8 mouse cellular contexts compared by ENCODE assay signal in the genomic region with DNA sequence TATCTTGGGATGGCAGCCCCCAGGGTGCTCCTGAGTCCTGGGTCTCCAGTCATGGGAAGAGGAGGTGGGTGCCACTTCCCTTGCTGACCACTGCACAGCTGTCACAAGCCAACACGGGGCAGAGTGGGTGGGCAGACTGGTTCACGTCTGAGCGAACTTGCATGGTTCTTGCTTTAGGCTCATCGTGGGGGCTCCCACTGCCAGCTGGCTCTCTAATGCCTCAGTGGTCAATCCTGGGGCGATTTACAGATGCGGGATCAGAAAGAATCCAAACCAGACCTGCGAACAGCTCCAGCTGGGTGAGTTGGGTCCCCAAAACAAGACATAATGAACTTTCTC. TPM values are rescaled to one million over a fixed set of nuclear protein-coding genes. Genes with fewer than 3 reads are reported as not detected.
A peak's percentile ranks its signal among the peaks of the same experiment; 100 is the strongest.
DNase-seq lines count a peak whose midpoint lies in the region; ATAC-seq lines count a peak whose summit lies in the region.

No protein-coding gene starts in this region.

- no peaks in the 10 kb centered on the region for H3K27me3 ChIP-seq in embryonic facial prominence, embryonic 11.5 days (ENCODE audit: control insufficient read depth, insufficient read depth, low read length)
- H3K27me3 ChIP-seq in hindbrain, embryonic 16.5 days (replicated peaks; ENCODE audit: control insufficient read depth, insufficient read depth, low read length) = no peaks in the 10 kb centered on the region
- H3K27me3 ChIP-seq in midbrain, embryonic 16.5 days (ENCODE audit: control insufficient read depth, insufficient read depth, low read depth, low read length) = no peaks in the 10 kb centered on the region

- no peaks in the 10 kb centered on the region; the same call in 1 of the 2 replicates for H3K4me1 ChIP-seq in embryonic facial prominence, embryonic 11.5 days (ENCODE audit: control insufficient read depth, insufficient read depth, low read length)
- H3K4me1 ChIP-seq in hindbrain, embryonic 16.5 days (ENCODE audit: control insufficient read depth, insufficient read depth, low read depth, low read length) = peaks cover 8% of the 10 kb centered on the region; the same call in 1 of the 2 replicates
- peaks cover 6% of the 10 kb centered on the region; the same call in 1 of the 2 replicates for H3K4me1 ChIP-seq in midbrain, embryonic 16.5 days (ENCODE audit: control insufficient read depth, insufficient read depth, low read length)

- no peaks in the 10 kb centered on the region for H3K9me3 ChIP-seq in embryonic facial prominence, embryonic 11.5 days (replicated peaks; ENCODE audit: control insufficient read depth, low read length)
- H3K9me3 ChIP-seq in hindbrain, embryonic 16.5 days (ENCODE audit: control insufficient read depth, low read length) = no peaks in the 10 kb centered on the region
- no peaks in the 10 kb centered on the region for H3K9me3 ChIP-seq in midbrain, embryonic 16.5 days (replicated peaks; ENCODE audit: control insufficient read depth, low read length, poor library complexity, severe bottlenecking)

- H3K4me3 ChIP-seq in embryonic facial prominence, embryonic 11.5 days (ENCODE audit: low read depth, low read length) = peak overlapping the region; percentile 51
- peak overlapping the region; percentile 55 for H3K4me3 ChIP-seq in hindbrain, embryonic 16.5 days (ENCODE audit: low read length)
- H3K4me3 ChIP-seq in midbrain, embryonic 16.5 days (ENCODE audit: low read depth, low read length) = peak overlapping the region; percentile 47

- H3K36me3 ChIP-seq in embryonic facial prominence, embryonic 11.5 days (replicated peaks; ENCODE audit: control insufficient read depth, insufficient read depth, low read depth, low read length) = no peaks in the 10 kb centered on the region
- H3K36me3 ChIP-seq in hindbrain, embryonic 16.5 days (ENCODE audit: control insufficient read depth, insufficient read depth, low read length) = no peaks in the 10 kb centered on the region
- no peaks in the 10 kb centered on the region for H3K36me3 ChIP-seq in midbrain, embryonic 16.5 days (ENCODE audit: control insufficient read depth, insufficient read depth, low read length)

- H3K9ac ChIP-seq in embryonic facial prominence, embryonic 11.5 days (replicated peaks; ENCODE audit: low read length) = peak overlapping the region; percentile 60
- H3K9ac ChIP-seq in hindbrain, embryonic 16.5 days (ENCODE audit: low read depth, low read length) = peak overlapping the region; percentile 68
- peak overlapping the region; percentile 62 for H3K9ac ChIP-seq in midbrain, embryonic 16.5 days (ENCODE audit: low read depth, low read length)

- WGBS in embryonic facial prominence, embryonic 11.5 days = 13% methylated on average over 7 of the region's 7 CpGs
- 14% methylated on average over 7 of the region's 7 CpGs for WGBS in hindbrain, embryonic 16.5 days
- 7% methylated on average over 7 of the region's 7 CpGs for WGBS in midbrain, embryonic 16.5 days

- no peak overlapping the region for H3K27ac ChIP-seq in embryonic facial prominence, embryonic 11.5 days (replicated peaks; ENCODE audit: low read depth, low read length)
- no peak overlapping the region; the same call in 1 of the 2 replicates for H3K27ac ChIP-seq in hindbrain, embryonic 16.5 days (ENCODE audit: low read depth, low read length)
- no peak overlapping the region for H3K27ac ChIP-seq in midbrain, embryonic 16.5 days (ENCODE audit: low read length)

- peak overlapping the region; percentile 90 for H3K4me2 ChIP-seq in embryonic facial prominence, embryonic 11.5 days (ENCODE audit: low read depth, low read length)
- H3K4me2 ChIP-seq in hindbrain, embryonic 16.5 days (ENCODE audit: low read length) = peak overlapping the region; percentile 92
- peak overlapping the region; percentile 62 for H3K4me2 ChIP-seq in midbrain, embryonic 16.5 days (ENCODE audit: low read length)

- intact Hi-C loops in left cerebral cortex, postnatal 10 days (cut with DNase I) = loop anchor here (5.0 kb wide), 1 partner anchor 294 kb away; no protein-coding TSS in a partner anchor

- no peak for ATAC-seq in embryonic facial prominence, embryonic 11.5 days (replicated peaks; ENCODE audit: insufficient number of reproducible peaks, low FRiP score, low TSS enrichment, low read depth)
- ATAC-seq in hindbrain, embryonic 16.5 days = peak; percentile 69
- peak; percentile 47 for ATAC-seq in midbrain, embryonic 16.5 days

- DNase-seq in layer of hippocampus, adult 9-11 months = peak; percentile 5
- DNase-seq in layer of hippocampus, postnatal 36 days = no peak
- no peak for DNase-seq in embryonic facial prominence, embryonic 11.5 days (ENCODE audit: low spot score)
- no peak for DNase-seq in testis, postnatal 14 days (ENCODE audit: low spot score)
- DNase-seq in left cerebral cortex, postnatal 10 days (ENCODE audit: extremely low spot score in 1 of 2, low spot score in 2 of 2) = no peak
- no peak for DNase-seq in layer of hippocampus, adult 11-12 months (ENCODE audit: low spot score)

RNA-seq across cellular contexts. Expression of gene Itga4, which starts 0.7 kb away (rescaled TPM):
- 10 to 100 TPM; 26.1 to 29.7 TPM for total RNA-seq in layer of hippocampus, postnatal 36 days (2021)
- 6.5 and 8.4 TPM in 2 replicates for polyA plus RNA-seq in embryonic facial prominence, embryonic 11.5 days (2014; fragmentation: Nextera tagmentation; extraction: Ambion mirVana)
- polyA plus RNA-seq in hindbrain, embryonic 16.5 days (2015; fragmentation: Nextera tagmentation; extraction: Ambion mirVana) = 2.6 and 2.8 TPM in 2 replicates
- polyA plus RNA-seq in midbrain, embryonic 16.5 days (2015; fragmentation: Nextera tagmentation; extraction: Ambion mirVana) = 2.2 and 3.4 TPM in 2 replicates
- 10 to 100 TPM; 12.2 to 12.3 TPM for total RNA-seq in left cerebral cortex, postnatal 10 days (2021)
